Mouse (Mus musculus): ENCODE results near the gene Tnip1. TPM values are rescaled to one million over a fixed set of nuclear protein-coding genes. Genes with fewer than 3 reads are reported as not detected.

The Tnip1 gene
- total and polyA plus RNA-seq, 3 experiments, result 36.1 to 137 (median 67.8) TPM

- Histone ChIP-seq H3K4me3 (replicated peaks in 1 of 3; ENCODE audit: low read depth in 2 of 3, low read length in 2 of 3, poor library complexity in 1 of 3) (no peak overlapping the region), H3K36me3 (replicated peaks in 1 of 2; ENCODE audit: control insufficient read depth in 1 of 2, insufficient read depth in 1 of 2, low read length in 1 of 2) (peaks cover 68 to 95% of the 10 kb centered on the region in 2 experiments), H3K27ac (ENCODE audit: insufficient read depth, low read depth) (no peak overlapping the region), H3K27me3 (replicated peaks) (no peaks in the 10 kb centered on the region), H3K4me1 (ENCODE audit: control insufficient read depth in 1 of 2, insufficient read depth in 2 of 2) (peaks cover 0 to 12% of the 10 kb centered on the region in 2 experiments; a peak in 2 of 4 replicates), H3K4me2 (ENCODE audit: insufficient read depth, low read depth, poor library complexity, severe bottlenecking) (no peak overlapping the region), H3K9me3 (replicated peaks; ENCODE audit: low read length) (peaks cover 10% of the 10 kb centered on the region), H3K9ac (ENCODE audit: insufficient read depth, low read depth) (no peak overlapping the region), H3K79me2 (replicated peaks; ENCODE audit: control insufficient read depth, extremely low read depth, insufficient read depth, poor library complexity, severe bottlenecking) (no peaks in the 10 kb centered on the region)
- TF ChIP-seq NRF1 (IDR thresholded peaks at IDR 0.05; ENCODE audit: low read depth, low read length), result no peak
- TF ChIP-seq MAZ (IDR thresholded peaks at IDR 0.05; ENCODE audit: low read depth, low read length), result no peak
- TF ChIP-seq CTCF (conservative IDR thresholded peaks at IDR 0.05 in 1 of 2, IDR thresholded peaks at IDR 0.05 in 1 of 2; ENCODE audit: low read depth in 2 of 2, low read length in 2 of 2), result no peak
- no peak for TF ChIP-seq E2F4 (IDR thresholded peaks at IDR 0.05; ENCODE audit: insufficient replicate concordance, low read depth, low read length)
- no peak for TF ChIP-seq TBP (conservative IDR thresholded peaks at IDR 0.05; ENCODE audit: low read depth, low read length)
- TF ChIP-seq MAX (IDR thresholded peaks at IDR 0.05; ENCODE audit: low read length), result no peak
- no peak for TF ChIP-seq PAX5 (IDR thresholded peaks at IDR 0.05; ENCODE audit: low read length)
- TF ChIP-seq ETS1 (conservative IDR thresholded peaks at IDR 0.05; ENCODE audit: low read depth, low read length), result no peak
- TF ChIP-seq JUND (conservative IDR thresholded peaks at IDR 0.05; ENCODE audit: low read depth, low read length), result no peak
- TF ChIP-seq TCF12 (IDR thresholded peaks at IDR 0.05; ENCODE audit: low read depth, low read length), result no peak
- TF ChIP-seq ZKSCAN1 (IDR thresholded peaks at IDR 0.05; ENCODE audit: borderline replicate concordance, low read depth, low read length), result no peak
- no peak for TF ChIP-seq ELF1 (IDR thresholded peaks at IDR 0.05; ENCODE audit: low read depth, low read length)
- no peak for TF ChIP-seq MAFK (IDR thresholded peaks at IDR 0.05; ENCODE audit: insufficient replicate concordance, low read length)
- no peak for TF ChIP-seq GABPA (IDR thresholded peaks at IDR 0.05; ENCODE audit: insufficient replicate concordance, low read depth, low read length)
- TF ChIP-seq ZC3H11A (IDR thresholded peaks at IDR 0.05; ENCODE audit: low read depth, low read length), result no peak
- no peak for TF ChIP-seq UBTF (IDR thresholded peaks at IDR 0.05; ENCODE audit: low read depth, low read length)
- TF ChIP-seq SMC3 (IDR thresholded peaks at IDR 0.05; ENCODE audit: low read depth, low read length), result no peak
- no peak for TF ChIP-seq ZMIZ1 (IDR thresholded peaks at IDR 0.05; ENCODE audit: low read depth, low read length)
- TF ChIP-seq EP300 (IDR thresholded peaks at IDR 0.05; ENCODE audit: low read length), result no peak
- TF ChIP-seq HCFC1 (IDR thresholded peaks at IDR 0.05; ENCODE audit: low read depth, low read length), result no peak
- dilution Hi-C loops (cut with MboI; ENCODE audit: extremely low pct_ligation_motif_present, extremely low pct_unique_long_range_greater_than_20kb, low sequenced_read_pairs), result no loop called here
- DNase-seq (ENCODE audit: extremely low read depth), result no peak
- in situ Hi-C loops (cut with MboI; ENCODE audit: low pct_ligation_motif_present, low pct_unique_long_range_greater_than_20kb, low sequenced_read_pairs), result loop anchor here (5.0 kb wide), 1 partner anchor 49 kb away; no protein-coding TSS in a partner anchor
These were observed 18.9 kb upstream of the Tnip1 start for GRCm38 (mm10) chr11:54981630-54982029.

GRCm38 (mm10) chr11:54977385-54977937, 14.7 kb upstream of the Tnip1 start:
- in situ Hi-C loops (cut with MboI; ENCODE audit: low pct_ligation_motif_present, low pct_unique_long_range_greater_than_20kb, low sequenced_read_pairs), result no loop called here
- Histone ChIP-seq H3K4me1 (ENCODE audit: control insufficient read depth in 1 of 2, insufficient read depth in 2 of 2) (peaks cover 12 to 41% of the 10 kb centered on the region in 2 experiments), H3K4me3 (replicated peaks in 1 of 3; ENCODE audit: low read depth in 2 of 3, low read length in 2 of 3, poor library complexity in 1 of 3) (no peak overlapping the region), H3K27ac (ENCODE audit: insufficient read depth, low read depth) (no peak overlapping the region), H3K9me3 (replicated peaks; ENCODE audit: low read length) (peaks cover 6% of the 10 kb centered on the region), H3K27me3 (replicated peaks) (no peaks in the 10 kb centered on the region), H3K79me2 (replicated peaks; ENCODE audit: control insufficient read depth, extremely low read depth, insufficient read depth, poor library complexity, severe bottlenecking) (no peaks in the 10 kb centered on the region), H3K9ac (ENCODE audit: insufficient read depth, low read depth) (no peak overlapping the region), H3K4me2 (ENCODE audit: insufficient read depth, low read depth, poor library complexity, severe bottlenecking) (no peak overlapping the region), H3K36me3 (replicated peaks in 1 of 2; ENCODE audit: control insufficient read depth in 1 of 2, insufficient read depth in 1 of 2, low read length in 1 of 2) (peaks cover 37 to 55% of the 10 kb centered on the region in 2 experiments)
- DNase-seq (ENCODE audit: extremely low read depth), result no peak
- TF ChIP-seq ZNF384 (IDR thresholded peaks at IDR 0.05; ENCODE audit: low read depth, low read length), result no peak
- TF ChIP-seq IRF4 (IDR thresholded peaks at IDR 0.05; ENCODE audit: low read depth, low read length), result no peak
- no peak for TF ChIP-seq ZMIZ1 (IDR thresholded peaks at IDR 0.05; ENCODE audit: low read depth, low read length)
- TF ChIP-seq RAD21 (IDR thresholded peaks at IDR 0.05; ENCODE audit: low read depth, low read length), result no peak
- no peak for TF ChIP-seq MXI1 (IDR thresholded peaks at IDR 0.05; ENCODE audit: low read depth, low read length)
- no peak for TF ChIP-seq NRF1 (IDR thresholded peaks at IDR 0.05; ENCODE audit: low read depth, low read length)
- TF ChIP-seq JUND (conservative IDR thresholded peaks at IDR 0.05; ENCODE audit: low read depth, low read length), result no peak
- no peak for TF ChIP-seq GABPA (IDR thresholded peaks at IDR 0.05; ENCODE audit: insufficient replicate concordance, low read depth, low read length)
- no peak for TF ChIP-seq SMC3 (IDR thresholded peaks at IDR 0.05; ENCODE audit: low read depth, low read length)
- no peak for TF ChIP-seq MEF2A (IDR thresholded peaks at IDR 0.05; ENCODE audit: borderline replicate concordance, low read depth, low read length)
- dilution Hi-C loops (cut with MboI; ENCODE audit: extremely low pct_ligation_motif_present, extremely low pct_unique_long_range_greater_than_20kb, low sequenced_read_pairs), result no loop called here
